Mouse (Mus musculus) cortical plate, adult 2 months (tissue): Measurements from ENCODE around the gene Ovol1.

Experiments
- CTCF ChIP-seq: fragments of 200-500 bp; IDR thresholded peaks from 2 replicates; pipeline ENCODE4 v1.5.1; 2011; ENCODE audit warnings: mild to moderate bottlenecking, control low read depth, low read length; ENCODE audit not compliant: insufficient read depth; ENCODE audit errors: extremely low read depth
- POLR2A ChIP-seq: fragments of 200-500 bp; IDR thresholded peaks from 2 replicates; pipeline ENCODE4 v1.6.1; 2011; ENCODE audit warnings: mild to moderate bottlenecking, low read length, control low read depth; ENCODE audit not compliant: insufficient read depth; ENCODE audit errors: extremely low read depth

- TF ChIP-seq CTCF (no peak), POLR2A (no peak)
Measured at GRCm38 (mm10) chr19:5591888-5592287, 31.4 kb upstream of the Ovol1 start.
